Mouse (Mus musculus): ENCODE measurements around the gene Slc35c2.

DNA sequence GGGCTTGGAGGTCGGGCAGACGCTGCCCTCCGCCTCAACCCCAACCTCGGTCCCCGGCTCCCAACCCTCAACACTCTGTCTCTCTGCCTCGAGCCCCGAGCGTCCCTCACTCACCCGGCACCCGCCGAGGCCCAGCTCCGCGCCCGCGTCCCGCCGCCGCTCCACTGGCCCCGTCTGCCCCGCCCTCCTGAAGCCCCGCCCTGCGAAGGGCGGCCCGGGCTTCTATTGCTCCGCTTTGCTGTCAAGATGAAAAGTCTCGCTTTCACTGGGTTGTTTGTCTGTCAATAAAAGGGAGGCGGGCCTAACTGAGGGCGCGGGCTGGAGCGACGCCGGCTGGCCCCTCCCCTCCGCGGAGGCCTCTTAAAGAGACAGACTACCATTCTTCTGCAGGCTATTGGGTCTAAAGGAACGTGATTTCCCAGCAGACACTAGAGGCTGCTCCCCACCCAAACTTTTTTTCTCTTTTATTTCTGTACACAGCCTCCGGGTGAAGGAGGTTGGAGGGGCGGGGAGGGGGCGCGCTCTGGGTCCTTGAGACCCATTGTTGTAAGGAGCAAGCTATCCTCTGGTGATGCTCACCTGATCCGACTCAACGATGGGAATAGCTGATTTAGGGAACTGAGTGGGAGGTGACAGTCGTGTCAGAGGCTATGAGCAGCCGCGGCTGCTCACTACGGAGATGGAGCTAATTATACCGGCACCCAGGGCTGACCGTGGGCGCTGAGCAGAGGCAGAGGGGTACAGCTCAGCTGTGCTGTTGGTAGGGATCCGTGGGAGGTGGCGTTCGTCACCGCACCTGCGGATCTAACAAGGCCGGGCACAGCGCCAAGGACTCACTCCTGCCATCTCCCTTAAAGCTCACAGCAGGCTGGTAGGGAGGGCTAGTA is 38.9 kb upstream of the Slc35c2 start, which contains the start of gene Elmo2:
- TF ChIP-seq CTCF (IDR thresholded peaks at IDR 0.05; ENCODE audit: extremely low read depth, insufficient read length, insufficient replicate concordance, low read depth, low read length) (no peak), POLR2A (IDR thresholded peaks at IDR 0.05; ENCODE audit: low read depth, low read length) (peak; percentile 78)
